Mouse (Mus musculus): Measurements from ENCODE around the gene Cflar. TPM values are rescaled to one million over a fixed set of nuclear protein-coding genes. Genes with fewer than 3 reads are reported as not detected.
A peak's percentile ranks its signal among the peaks of the same experiment; 100 is the strongest.
"Not testable (repeated sequence)": the region's sequence is repeated elsewhere in the genome, so short reads cannot be mapped to it uniquely, and the experiment has no call there.

Cflar gene
- polyA plus RNA-seq, 1 experiment from 2014 or later: 43.6 TPM

DNA sequence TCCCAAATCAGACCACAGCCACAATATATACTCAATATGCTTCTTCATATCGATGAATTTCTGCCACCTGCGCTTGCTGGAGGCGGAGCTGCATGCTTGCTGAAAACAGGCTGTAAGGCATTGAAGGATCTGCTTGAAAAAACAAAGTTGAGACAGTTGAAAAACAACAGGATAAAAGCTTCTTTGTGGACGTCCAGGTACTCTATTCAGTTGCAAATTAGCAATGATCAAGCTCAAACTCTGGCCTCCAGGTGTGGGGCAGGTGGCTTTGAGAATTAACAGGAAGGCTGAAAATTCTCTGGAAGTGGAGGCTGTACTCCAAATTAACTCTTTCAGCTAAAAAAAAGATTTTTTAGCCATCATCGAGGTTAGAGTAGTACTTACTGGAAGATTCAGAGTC lies 51.3 kb downstream of the Cflar start:
- H3K4me1 ChIP-seq (replicated peaks; ENCODE audit: control insufficient read depth, insufficient read depth): no peaks in the 10 kb centered on the region
- no peaks in the 10 kb centered on the region for H3K27me3 ChIP-seq (ENCODE audit: control insufficient read depth, insufficient read depth, low read length)
- no peak overlapping the region for H3K4me2 ChIP-seq (replicated peaks; ENCODE audit: low read depth)
- H3K9ac ChIP-seq (ENCODE audit: low read length): no peak overlapping the region
- no peak overlapping the region for H3K27ac ChIP-seq (replicated peaks)
- ATAC-seq (ENCODE audit: low FRiP score, low TSS enrichment) (no peak), DNase-seq (ENCODE audit: low spot score) (no peak)
- no peak overlapping the region for H3K4me3 ChIP-seq (ENCODE audit: low read depth, low read length)
- 79% methylated on average over 5 of the region's 5 CpGs for WGBS
- no peaks in the 10 kb centered on the region for H3K9me3 ChIP-seq (ENCODE audit: control insufficient read depth, low read length)
- TF ChIP-seq CTCF (IDR thresholded peaks at IDR 0.05; ENCODE audit: low read depth) (no peak), EP300 (optimal IDR thresholded peaks at IDR 0.05) (no peak)
- no peaks in the 10 kb centered on the region for H3K36me3 ChIP-seq (ENCODE audit: control insufficient read depth, insufficient read depth, low read length)

DNA sequence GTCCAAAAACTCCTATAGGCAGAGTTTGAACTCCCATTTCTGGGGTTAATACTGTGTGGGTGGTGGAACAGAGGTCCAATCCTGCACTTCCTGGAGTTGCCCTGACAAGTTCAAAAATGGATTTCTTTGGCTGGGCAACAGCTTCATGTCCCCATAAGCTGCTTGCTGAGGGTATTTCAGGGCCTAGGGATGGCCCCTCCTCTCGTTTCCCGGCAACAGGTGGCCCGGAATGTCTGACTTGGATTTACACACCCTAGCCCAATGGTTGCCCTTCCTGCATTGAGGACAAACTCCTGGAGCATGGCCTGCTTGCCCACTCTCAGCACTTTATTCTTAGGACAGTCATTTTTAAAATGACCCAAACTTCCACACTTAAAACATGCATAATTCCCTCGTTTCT lies 55.1 kb downstream of the Cflar start:
- H3K27ac ChIP-seq (replicated peaks); H3K4me3 ChIP-seq (ENCODE audit: low read depth, low read length); H3K27me3 ChIP-seq (ENCODE audit: control insufficient read depth, insufficient read depth, low read length); H3K9ac ChIP-seq (ENCODE audit: low read length); H3K4me1 ChIP-seq (replicated peaks; ENCODE audit: control insufficient read depth, insufficient read depth); H3K4me2 ChIP-seq (replicated peaks; ENCODE audit: low read depth); ATAC-seq (ENCODE audit: low FRiP score, low TSS enrichment); DNase-seq (ENCODE audit: low spot score); H3K9me3 ChIP-seq (ENCODE audit: control insufficient read depth, low read length); H3K36me3 ChIP-seq (ENCODE audit: control insufficient read depth, insufficient read depth, low read length): not testable (repeated sequence)
- 79% methylated on average over 4 of the region's 4 CpGs for WGBS

DNA sequence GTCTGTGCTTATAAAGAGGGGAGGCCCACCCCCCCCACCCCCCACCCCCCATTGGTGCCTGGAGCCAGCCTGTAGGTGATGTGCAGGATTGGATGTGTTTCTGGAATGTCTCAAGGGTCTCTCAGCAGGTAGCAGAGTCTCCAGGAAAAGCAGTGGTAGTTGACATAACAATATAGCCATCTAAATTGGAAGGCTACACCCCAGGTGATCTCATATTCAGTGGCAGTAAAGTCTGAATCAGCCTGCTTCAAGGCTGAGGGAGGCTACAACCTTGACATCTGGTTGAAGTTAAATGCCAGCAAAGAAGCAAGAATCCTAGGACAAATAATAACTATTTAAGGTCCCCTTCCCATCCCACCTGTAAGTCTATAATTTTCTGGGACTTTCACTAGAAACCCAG lies 57.8 kb downstream of the Cflar start:
- no peak overlapping the region for H3K4me3 ChIP-seq (ENCODE audit: low read depth, low read length)
- no peak overlapping the region for H3K27ac ChIP-seq (replicated peaks)
- H3K9me3 ChIP-seq (ENCODE audit: control insufficient read depth, low read length): no peaks in the 10 kb centered on the region
- ATAC-seq (ENCODE audit: low FRiP score, low TSS enrichment) (no peak), DNase-seq (ENCODE audit: low spot score) (no peak)
- H3K9ac ChIP-seq (ENCODE audit: low read length): no peak overlapping the region
- TF ChIP-seq CTCF (IDR thresholded peaks at IDR 0.05; ENCODE audit: low read depth) (no peak), EP300 (optimal IDR thresholded peaks at IDR 0.05) (no peak)
- H3K4me1 ChIP-seq (replicated peaks; ENCODE audit: control insufficient read depth, insufficient read depth): no peaks in the 10 kb centered on the region
- no peak overlapping the region for H3K4me2 ChIP-seq (replicated peaks; ENCODE audit: low read depth)
- no peaks in the 10 kb centered on the region for H3K36me3 ChIP-seq (ENCODE audit: control insufficient read depth, insufficient read depth, low read length)
- H3K27me3 ChIP-seq (ENCODE audit: control insufficient read depth, insufficient read depth, low read length): no peaks in the 10 kb centered on the region

DNA sequence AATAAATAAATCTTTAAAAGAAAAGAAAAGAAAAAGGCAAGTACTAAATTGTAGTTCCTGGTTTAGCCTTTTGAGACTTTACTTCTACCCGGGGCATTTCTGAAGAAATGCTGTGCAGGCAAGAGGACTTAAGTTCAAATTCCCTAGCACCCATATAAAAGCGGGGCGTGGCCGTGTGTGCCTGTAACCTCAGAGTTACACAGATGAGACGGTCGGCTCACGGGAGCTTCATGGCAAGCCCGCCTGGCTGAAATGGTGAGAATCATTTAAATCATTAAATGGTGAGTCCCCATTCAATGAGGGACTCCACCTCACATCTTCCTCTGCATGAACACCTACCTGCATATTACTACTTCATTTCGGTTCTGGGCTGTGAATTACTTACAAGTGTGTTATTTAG lies 58.4 kb downstream of the Cflar start:
- Histone ChIP-seq H3K9me3 (ENCODE audit: control insufficient read depth, low read length) (no peaks in the 10 kb centered on the region), H3K9ac (ENCODE audit: low read length) (no peak overlapping the region), H3K4me3 (ENCODE audit: low read depth, low read length) (no peak overlapping the region), H3K36me3 (ENCODE audit: control insufficient read depth, insufficient read depth, low read length) (no peaks in the 10 kb centered on the region), H3K4me1 (replicated peaks; ENCODE audit: control insufficient read depth, insufficient read depth) (no peaks in the 10 kb centered on the region), H3K4me2 (replicated peaks; ENCODE audit: low read depth) (no peak overlapping the region), H3K27me3 (ENCODE audit: control insufficient read depth, insufficient read depth, low read length) (no peaks in the 10 kb centered on the region), H3K27ac (replicated peaks) (no peak overlapping the region)
- no peak for DNase-seq (ENCODE audit: low spot score)
- ATAC-seq (ENCODE audit: low FRiP score, low TSS enrichment): no peak
- WGBS: 50% methylated on average over 9 of the region's 9 CpGs
- TF ChIP-seq CTCF (IDR thresholded peaks at IDR 0.05; ENCODE audit: low read depth): no peak
- no peak for TF ChIP-seq EP300 (optimal IDR thresholded peaks at IDR 0.05)

DNA sequence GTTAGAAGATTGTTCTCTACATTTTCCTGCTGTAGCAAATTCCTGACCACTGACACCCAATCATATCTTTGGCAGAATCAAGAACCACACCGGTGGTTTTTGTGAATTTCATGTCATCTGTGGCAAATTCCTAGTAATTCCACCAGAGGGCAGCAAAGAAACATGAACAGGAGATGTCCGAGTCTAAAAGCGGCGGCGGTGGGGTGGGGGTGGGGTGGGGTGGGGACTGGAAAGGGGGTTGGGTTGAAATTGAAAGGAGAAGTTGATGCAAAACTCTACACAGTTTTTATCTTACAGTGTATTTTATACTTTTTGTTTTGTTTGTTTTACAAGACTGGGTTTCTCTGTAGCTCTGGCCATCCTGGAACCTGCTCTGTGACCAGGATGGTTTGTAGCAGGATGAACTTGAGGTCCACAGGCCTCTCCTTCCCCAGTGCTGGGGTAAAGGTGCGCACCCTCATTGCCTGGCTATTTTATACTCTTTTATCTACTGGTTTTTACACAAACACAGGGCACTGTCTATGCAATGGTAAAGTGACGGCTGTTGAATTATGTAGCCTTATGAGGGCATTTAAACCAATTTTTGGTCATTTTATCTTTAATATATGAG lies 58.9 kb downstream of the Cflar start:
- ATAC-seq (ENCODE audit: low FRiP score, low TSS enrichment): no peak
- Histone ChIP-seq H3K27ac (replicated peaks) (no peak overlapping the region), H3K4me1 (replicated peaks; ENCODE audit: control insufficient read depth, insufficient read depth) (no peaks in the 10 kb centered on the region), H3K27me3 (ENCODE audit: control insufficient read depth, insufficient read depth, low read length) (no peaks in the 10 kb centered on the region), H3K36me3 (ENCODE audit: control insufficient read depth, insufficient read depth, low read length) (no peaks in the 10 kb centered on the region), H3K9ac (ENCODE audit: low read length) (no peak overlapping the region), H3K4me3 (ENCODE audit: low read depth, low read length) (no peak overlapping the region), H3K4me2 (replicated peaks; ENCODE audit: low read depth) (no peak overlapping the region), H3K9me3 (ENCODE audit: control insufficient read depth, low read length) (no peaks in the 10 kb centered on the region)
- no peak for TF ChIP-seq EP300 (optimal IDR thresholded peaks at IDR 0.05)
- peak; percentile 74 for TF ChIP-seq CTCF (IDR thresholded peaks at IDR 0.05; ENCODE audit: low read depth)
- WGBS: 29% methylated on average over 7 of the region's 7 CpGs
- DNase-seq (ENCODE audit: low spot score): peak; percentile 41

DNA sequence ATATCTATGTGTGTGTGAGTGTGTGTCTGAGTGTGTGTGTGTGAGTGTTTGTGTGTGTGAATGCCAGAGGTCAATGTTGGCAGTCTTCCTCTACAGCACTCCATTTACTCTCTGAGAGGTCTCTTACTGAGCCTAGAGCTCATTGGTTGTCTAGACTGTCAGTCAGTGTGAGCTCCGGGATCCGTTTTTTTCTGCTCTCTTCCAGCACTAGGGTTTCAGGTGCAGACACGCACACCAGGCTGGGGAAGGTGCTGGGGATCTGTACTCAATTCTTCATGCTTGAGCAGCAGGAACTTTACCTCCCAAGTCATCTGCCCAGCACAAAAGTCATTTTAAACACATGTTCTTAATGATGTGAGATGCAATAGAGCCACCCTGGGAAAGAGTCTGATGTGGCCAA lies 60.8 kb downstream of the Cflar start:
- Histone ChIP-seq H3K27me3 (ENCODE audit: control insufficient read depth, insufficient read depth, low read length) (no peaks in the 10 kb centered on the region), H3K4me1 (replicated peaks; ENCODE audit: control insufficient read depth, insufficient read depth) (no peaks in the 10 kb centered on the region), H3K9ac (ENCODE audit: low read length) (no peak overlapping the region), H3K4me2 (replicated peaks; ENCODE audit: low read depth) (no peak overlapping the region), H3K4me3 (ENCODE audit: low read depth, low read length) (no peak overlapping the region), H3K36me3 (ENCODE audit: control insufficient read depth, insufficient read depth, low read length) (no peaks in the 10 kb centered on the region), H3K27ac (replicated peaks) (no peak overlapping the region), H3K9me3 (ENCODE audit: control insufficient read depth, low read length) (no peaks in the 10 kb centered on the region)
- TF ChIP-seq EP300 (optimal IDR thresholded peaks at IDR 0.05): no peak
- TF ChIP-seq CTCF (IDR thresholded peaks at IDR 0.05; ENCODE audit: low read depth): no peak
- ATAC-seq (ENCODE audit: low FRiP score, low TSS enrichment) (no peak), DNase-seq (ENCODE audit: low spot score) (no peak)
- WGBS: 63% methylated on average over 3 of the region's 3 CpGs
